Mouse (Mus musculus): ENCODE measurements at regions not wholly inside any gene's neighbourhood (a gene's known extent, or its start where the extent isn't known, plus 50 kb on each side); places are given as distances from the start of the nearest gene placed in this dataset.

DNA sequence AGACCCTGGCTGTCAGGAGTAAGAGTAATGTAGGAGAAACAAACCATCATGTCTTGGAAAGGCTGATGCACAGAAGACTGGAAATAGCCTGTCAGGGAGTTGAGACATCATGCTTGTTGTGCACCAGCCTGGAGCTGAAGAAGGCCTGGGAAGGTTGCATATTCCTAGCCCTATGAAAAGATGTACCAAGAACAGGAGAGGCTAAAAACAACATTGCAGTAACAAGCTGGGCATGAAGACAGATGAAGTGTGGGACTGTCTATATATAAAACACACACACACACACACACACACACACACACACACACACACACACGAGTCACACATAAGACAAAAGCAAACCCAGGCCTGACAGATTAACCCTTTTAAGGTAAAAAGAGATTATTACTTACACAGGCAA lies 185.1 kb upstream of the Tmem72 start:
- no peak for DNase-seq (ENCODE audit: low spot score)

DNA sequence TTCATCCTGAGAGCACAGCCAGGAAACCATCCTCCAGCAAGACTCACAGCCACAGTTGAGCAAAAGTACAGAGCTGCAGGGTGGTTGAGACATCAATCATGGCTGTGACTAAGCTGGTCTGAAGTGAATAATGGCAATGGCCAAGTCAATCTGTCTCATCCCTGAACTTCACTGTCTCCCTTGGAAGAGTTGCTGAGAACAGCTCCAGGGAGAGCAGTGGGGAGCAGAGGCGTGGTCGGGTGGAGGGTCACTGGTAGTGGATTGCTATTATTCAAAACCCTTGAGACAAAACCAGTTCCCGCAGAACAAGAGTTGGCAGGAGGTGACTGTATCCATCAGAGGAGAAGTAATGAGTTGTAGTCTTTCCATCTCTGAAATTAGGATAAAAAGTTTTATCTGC lies 185.7 kb upstream of the Tmem72 start:
- DNase-seq (ENCODE audit: low spot score) = no peak

GRCm38 (mm10) chr6:116906426-116907172 lies 189.9 kb upstream of the Tmem72 start:
- no peak for DNase-seq (ENCODE audit: low spot score)

DNA sequence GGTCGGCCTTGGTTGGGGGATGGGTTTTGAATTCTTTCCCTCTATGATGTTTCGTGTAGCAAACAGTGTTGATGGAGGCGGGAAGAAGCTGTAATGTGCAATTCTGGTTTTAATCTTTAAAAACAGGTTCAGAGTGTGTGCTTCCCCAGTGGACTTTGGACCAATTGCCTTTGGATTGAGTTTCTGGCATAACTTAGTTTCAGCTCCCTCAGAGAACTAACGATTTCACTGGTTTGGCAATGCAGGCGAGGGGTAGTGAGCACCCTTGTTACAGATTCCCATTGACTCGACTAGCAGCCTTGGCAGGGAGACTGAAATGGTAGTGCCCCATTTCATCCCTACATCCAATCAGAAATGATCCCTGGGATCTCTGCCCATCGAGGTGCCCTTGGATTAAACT lies 193.9 kb upstream of the Tmem72 start:
- DNase-seq (ENCODE audit: low spot score) = no peak

GRCm38 (mm10) chr6:116912161-116912560 lies 195.4 kb upstream of the Tmem72 start:
- DNase-seq (ENCODE audit: low spot score) = no peak

- DNase-seq (ENCODE audit: low spot score) = no peak
Observed at GRCm38 (mm10) chr6:116914073-116914472, 197.4 kb upstream of the Tmem72 start.

DNA sequence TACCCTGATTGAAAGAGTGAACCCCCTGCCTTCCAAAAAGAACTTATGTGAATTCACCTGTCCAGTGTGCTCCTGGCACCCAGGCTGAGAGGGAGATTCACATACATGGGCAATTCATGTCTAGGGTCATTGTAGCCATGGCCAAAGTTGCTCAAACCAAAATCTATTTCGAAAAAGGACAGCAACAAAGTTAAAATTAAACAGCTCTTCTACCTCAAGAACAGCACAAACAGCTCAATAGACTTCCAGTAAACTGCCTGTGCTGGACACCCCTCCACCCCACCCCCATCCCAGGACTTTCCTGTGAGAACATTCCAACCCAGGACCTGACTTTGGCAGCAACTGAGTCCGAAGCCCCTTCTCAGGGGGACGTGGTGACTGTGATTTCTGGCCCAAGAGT lies 218.3 kb upstream of the Tmem72 start:
- DNase-seq (ENCODE audit: low spot score) = no peak

GRCm38 (mm10) chr6:116941576-116941975 lies 224.9 kb upstream of the Tmem72 start:
- no peak for DNase-seq (ENCODE audit: low spot score)

DNA sequence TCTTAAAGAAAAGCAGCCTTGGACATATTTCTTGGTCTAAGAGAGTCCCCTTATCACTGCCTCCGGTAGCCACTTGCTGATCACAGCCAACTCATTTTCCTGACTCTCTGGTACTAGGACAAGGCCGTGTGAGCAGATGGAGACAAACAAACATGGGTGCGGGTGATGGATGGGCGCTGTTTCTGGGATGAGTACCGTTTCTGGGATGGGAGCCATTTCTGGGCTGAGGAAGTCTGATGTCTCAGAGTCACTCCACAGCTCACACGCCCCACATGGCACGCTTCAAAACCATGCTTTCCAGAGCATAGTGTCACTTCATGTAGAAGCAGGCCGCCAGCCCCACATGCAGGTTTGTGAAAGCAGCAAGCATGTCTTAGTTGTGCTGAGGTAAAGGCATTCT lies 225.6 kb upstream of the Cxcl12 start:
- no peak for DNase-seq (ENCODE audit: low spot score)

DNA sequence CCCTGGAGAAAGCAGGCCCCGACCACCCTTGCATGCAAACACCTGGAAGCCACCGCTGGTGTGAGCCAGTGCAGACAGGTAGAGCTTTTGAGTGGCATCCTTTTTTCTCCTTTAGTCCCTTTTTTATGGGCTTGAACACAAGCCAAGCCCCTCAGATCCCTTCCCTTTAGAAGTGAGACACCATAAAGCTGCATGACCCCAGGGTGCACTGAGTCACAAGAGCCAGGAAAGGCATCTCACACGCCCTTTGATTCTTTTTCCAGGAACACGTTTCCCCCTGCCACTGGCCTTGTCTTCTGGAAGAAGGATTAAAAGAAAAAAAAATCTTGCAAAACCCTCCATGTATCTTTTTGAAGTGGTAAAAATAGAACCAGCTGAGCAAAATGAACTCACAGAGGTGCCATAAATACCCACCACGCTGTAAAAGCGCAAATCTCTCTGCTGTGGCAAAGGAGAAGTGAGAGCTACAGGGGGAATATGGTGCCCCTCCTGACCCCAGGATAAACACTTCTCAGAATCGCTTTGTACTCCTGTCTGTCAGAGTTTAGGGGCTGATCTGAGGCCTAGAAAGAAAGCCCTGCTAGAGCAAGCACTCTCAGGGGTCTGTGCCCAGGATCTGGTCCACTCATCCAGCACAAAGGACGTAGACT lies 222.1 kb upstream of the Cxcl12 start:
- no peak for DNase-seq (ENCODE audit: low spot score)

DNA sequence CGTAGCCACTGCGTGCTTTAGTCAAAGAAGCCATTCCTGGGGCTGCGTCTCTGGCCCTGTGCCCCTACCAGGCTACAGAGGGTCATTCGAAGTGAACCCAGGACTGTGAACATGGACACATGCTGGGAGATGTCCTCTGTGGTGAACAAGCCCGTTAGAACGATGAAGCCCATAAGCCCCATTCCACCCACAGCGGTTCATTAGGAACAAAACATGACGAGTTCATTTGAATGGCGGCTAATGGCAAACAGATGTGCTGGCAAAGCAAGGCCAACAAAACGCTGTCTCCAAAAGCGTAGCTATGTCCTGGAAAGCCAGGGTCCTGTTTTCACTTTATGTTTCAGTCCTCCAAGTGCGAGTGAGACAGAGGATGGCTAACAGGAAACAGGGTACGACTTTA lies 208.7 kb upstream of the Cxcl12 start:
- DNase-seq (ENCODE audit: low spot score) = no peak

DNA sequence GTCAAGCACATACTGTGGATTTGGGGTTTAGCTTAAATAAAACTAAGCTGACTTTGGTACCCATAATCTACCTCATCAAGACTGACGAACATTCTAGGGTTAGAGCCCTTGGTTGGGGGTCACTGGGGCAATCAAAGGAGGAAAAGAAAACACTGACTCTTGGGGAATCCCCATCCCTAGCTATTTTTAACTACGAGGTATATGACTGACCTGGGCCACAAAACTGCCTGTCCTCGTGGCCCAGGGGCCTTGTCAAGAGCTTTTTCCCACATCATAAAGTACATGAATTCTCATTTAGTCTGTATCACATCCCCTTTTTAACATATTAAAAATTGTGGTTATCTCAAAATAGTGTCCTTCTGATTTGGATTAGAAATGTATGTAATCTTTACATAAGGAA lies 207.7 kb upstream of the Cxcl12 start:
- no peak for DNase-seq (ENCODE audit: low spot score)

GRCm38 (mm10) chr6:116966436-116966835 lies 201.9 kb upstream of the Cxcl12 start:
- DNase-seq (ENCODE audit: low spot score) = no peak

DNA sequence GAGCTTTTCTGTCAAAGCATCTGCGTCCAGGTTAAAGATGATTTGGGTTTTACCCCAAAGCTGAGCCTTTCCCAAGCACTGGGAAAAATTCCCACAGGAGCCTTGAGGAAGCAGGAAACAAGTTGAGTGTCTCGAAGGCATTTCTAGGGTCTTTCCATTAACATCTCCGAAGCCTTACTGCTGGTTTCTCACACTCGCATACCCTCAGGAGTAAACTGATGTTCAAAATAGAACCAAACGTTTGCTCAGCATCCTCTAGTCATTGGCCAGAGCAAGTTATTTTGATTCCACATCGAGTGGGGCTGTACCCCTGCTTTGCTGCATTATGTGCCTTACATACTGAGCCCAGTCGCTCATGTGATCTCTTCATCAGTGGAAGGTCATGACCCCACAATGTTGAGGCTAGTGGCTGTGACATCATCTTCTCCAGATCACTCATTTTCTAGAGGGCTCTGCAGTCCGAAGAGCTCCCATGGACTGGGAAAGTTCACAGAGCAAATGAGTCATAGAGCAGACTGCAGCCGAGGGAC lies 198.9 kb upstream of the Cxcl12 start:
- no peak for DNase-seq (ENCODE audit: low spot score)

- no peak for DNase-seq (ENCODE audit: low spot score)
Observed at GRCm38 (mm10) chr6:116974841-116975240, 193.5 kb upstream of the Cxcl12 start.

DNA sequence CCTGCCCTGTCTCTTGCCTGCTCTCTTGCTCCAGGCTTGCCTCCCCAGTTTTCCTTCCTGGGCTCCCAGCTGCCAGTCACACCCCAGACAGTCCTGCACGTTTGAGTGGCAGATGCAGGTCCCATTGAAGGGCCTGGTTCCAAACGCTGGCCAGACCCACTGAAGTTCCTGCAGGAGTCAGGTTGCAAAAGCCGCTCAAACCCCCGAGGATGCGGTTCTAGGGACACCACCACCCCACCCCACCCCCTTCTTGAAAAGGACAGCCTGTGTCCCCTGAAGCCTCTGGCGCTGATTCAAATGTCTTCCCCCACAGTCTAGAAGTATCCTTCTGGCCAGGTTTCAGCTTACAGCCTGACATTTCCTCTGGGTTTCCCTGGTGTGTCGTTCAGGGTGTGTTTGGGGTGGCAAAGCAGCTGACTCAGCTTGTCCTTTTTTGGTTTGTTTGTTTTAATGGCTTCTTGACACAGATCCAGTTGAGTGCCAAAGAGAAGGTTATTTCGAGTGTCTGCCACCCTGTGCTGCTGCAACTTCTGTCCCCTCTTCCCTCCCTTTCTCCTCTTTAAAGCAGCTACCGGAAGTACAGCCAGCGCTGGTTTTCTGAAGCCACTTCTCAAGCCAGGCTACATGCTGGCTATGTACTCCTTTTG lies 187.9 kb upstream of the Cxcl12 start:
- DNase-seq (ENCODE audit: low spot score) = no peak

- no peak for DNase-seq (ENCODE audit: low spot score)
Observed at GRCm38 (mm10) chr6:116985147-116985737, 183.1 kb upstream of the Cxcl12 start.

DNA sequence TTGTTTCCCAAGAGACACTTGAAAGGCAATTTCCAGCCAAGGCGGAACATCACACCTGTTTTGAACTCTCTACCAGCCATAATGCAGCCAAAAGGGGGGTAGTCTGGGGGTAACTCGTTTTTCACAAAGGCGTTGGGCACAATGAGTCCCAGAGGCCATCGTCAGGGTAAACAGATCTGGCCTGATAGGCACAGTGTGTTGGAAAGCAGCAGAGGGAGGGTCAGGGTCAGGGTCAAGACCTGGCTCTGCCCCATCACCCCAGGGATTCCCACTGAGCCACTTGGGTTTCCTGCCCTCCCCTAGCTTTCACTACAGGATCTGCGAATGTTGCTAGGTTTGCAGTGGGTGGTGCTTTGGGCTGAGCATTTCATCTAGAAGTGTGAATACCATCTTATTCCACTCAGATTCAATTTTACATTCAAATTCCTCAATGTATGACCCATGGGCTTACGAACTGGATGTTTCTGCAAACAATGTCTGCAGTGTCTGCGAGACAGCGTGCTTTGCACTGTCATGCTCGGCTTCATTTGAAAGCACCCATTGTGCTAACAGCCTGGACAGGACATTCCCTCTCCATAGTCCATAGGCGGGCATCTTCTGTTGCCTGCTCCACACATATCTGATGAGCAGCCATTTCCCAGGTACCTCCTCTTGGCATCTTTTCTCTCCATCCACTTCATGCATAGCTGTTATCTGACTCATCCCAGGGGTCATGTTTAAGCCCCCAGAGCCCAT lies 181.9 kb upstream of the Cxcl12 start:
- no peak for DNase-seq (ENCODE audit: low spot score)

DNA sequence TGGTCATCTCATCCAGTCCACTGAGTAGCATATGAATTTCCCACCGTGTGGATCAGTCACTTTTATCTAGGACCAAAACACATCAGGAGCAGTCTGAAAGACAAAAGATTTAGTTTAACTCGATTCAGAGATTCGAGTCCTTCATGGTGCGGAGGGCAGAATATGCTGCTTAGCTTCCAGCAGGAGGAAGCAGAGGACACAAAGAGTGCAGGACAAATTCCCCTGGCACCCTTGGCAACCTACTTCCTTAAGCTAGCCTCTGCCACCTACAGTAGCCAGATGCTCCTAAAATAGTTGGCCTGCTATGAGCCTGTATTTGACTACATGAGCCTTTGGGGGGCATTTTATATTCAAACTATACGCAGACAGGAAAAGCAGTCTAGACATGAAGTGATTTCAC lies 181.1 kb upstream of the Cxcl12 start:
- no peak for DNase-seq (ENCODE audit: low spot score)

GRCm38 (mm10) chr6:116998948-116999682 lies 169.2 kb upstream of the Cxcl12 start:
- DNase-seq (ENCODE audit: low spot score) = no peak

GRCm38 (mm10) chr6:116999940-117000339 lies 168.4 kb upstream of the Cxcl12 start:
- DNase-seq (ENCODE audit: low spot score) = no peak
